Mouse (Mus musculus) spleen, adult 2 months (tissue): Measurements from ENCODE around the gene Slc44a1. TPM values are rescaled to one million over a fixed set of nuclear protein-coding genes. Genes with fewer than 3 reads are reported as not detected.

ENCODE experiments used
- DNase-seq, 2 experiments: peaks; one replicate each; pipeline versions ENCODE4 v3.0.0 to v3.0.0-alpha.2; 2012 to 2021; ENCODE audit warnings: low spot score in 2 of 2, low read depth in 1 of 2
- H3K27ac ChIP-seq: fragments of 200-500 bp; 2 replicates; pipeline ENCODE4 v1.5.1; 2012; ENCODE audit warnings: low read length, inconsistent platforms; ENCODE audit not compliant: insufficient read depth
- H3K27me3 ChIP-seq: fragments of 200-500 bp; 2 replicates; pipeline ENCODE4 v1.6.1; 2012; ENCODE audit warnings: mild to moderate bottlenecking, moderate library complexity, low read length, inconsistent platforms; ENCODE audit not compliant: control insufficient read depth, insufficient read depth
- H3K36me3 ChIP-seq: fragments of 200-500 bp; 2 replicates; pipeline ENCODE4 v1.6.1; 2012; ENCODE audit warnings: mild to moderate bottlenecking, low read length, inconsistent platforms; ENCODE audit not compliant: control insufficient read depth, insufficient read depth
- H3K4me1 ChIP-seq: fragments of 200-500 bp; 2 replicates; pipeline ENCODE4 v1.6.1; 2011; ENCODE audit warnings: inconsistent platforms; ENCODE audit not compliant: control insufficient read depth, insufficient read depth, insufficient read length
- H3K4me3 ChIP-seq: fragments of 200-500 bp; 2 replicates; pipeline ENCODE4 v1.5.1; 2011; ENCODE audit warnings: mild to moderate bottlenecking, inconsistent platforms; ENCODE audit not compliant: insufficient read depth, insufficient read length; ENCODE audit errors: extremely low read depth
- CTCF ChIP-seq: fragments of 200-500 bp; IDR thresholded peaks from 2 replicates; pipeline ENCODE4 v1.5.1; 2011; ENCODE audit warnings: mild to moderate bottlenecking, inconsistent platforms; ENCODE audit not compliant: insufficient read depth, insufficient read length, insufficient replicate concordance; ENCODE audit errors: extremely low read depth
- POLR2A ChIP-seq: fragments of 200-500 bp; IDR thresholded peaks from 2 replicates; pipeline ENCODE4 v1.6.1; 2011; ENCODE audit warnings: low read depth, low read length, inconsistent platforms
- WGBS: fragments of 180-500 bp; shearing (Covaris S2); methylation state at CpG from one replicate; pipeline ENCODE4 v1.1.7; 2018; 5-methylcytosine and 5-hydroxymethylcytosine counted together
- polyA plus RNA-seq: library from polyadenylated mRNA; depleted of rRNA; stranded (reverse); fragments of >200 nt; gene quantifications from 2 replicates; pipeline ENCODE4 v1.2.3, GENCODE M21; 2012

Gene Slc44a1
- polyA plus RNA-seq, 1 experiment, result 10.3 TPM

DNA sequence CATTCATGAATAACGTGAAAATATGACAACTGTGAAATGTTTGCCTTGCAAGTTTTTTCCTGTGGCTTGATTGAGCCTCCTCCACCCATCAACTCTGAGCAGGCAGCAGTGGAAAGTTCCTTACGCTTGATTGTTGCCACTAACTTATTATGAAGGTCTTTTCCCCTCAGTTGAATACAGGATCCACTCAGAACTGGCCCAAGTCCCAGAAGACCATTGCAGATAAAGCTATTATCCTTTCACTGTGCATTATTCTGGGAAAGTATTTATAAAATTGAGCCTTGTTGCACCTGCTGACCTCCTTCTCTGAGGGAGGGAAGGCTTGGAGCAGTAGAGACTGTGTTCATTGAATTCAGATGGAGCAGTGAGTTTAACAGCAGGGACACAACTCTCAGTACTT is 86.2 kb downstream of the Slc44a1 start:
- Histone ChIP-seq H3K27ac (no peak overlapping the region), H3K4me1 (no peaks in the 10 kb centered on the region), H3K27me3 (no peaks in the 10 kb centered on the region), H3K4me3 (no peak overlapping the region), H3K36me3 (no peaks in the 10 kb centered on the region; the same call in 1 of the 2 replicates)
- DNase-seq, result no peak
- 56% methylated on average over 2 of the region's 2 CpGs for WGBS
- TF ChIP-seq CTCF (no peak), POLR2A (no peak)

DNA sequence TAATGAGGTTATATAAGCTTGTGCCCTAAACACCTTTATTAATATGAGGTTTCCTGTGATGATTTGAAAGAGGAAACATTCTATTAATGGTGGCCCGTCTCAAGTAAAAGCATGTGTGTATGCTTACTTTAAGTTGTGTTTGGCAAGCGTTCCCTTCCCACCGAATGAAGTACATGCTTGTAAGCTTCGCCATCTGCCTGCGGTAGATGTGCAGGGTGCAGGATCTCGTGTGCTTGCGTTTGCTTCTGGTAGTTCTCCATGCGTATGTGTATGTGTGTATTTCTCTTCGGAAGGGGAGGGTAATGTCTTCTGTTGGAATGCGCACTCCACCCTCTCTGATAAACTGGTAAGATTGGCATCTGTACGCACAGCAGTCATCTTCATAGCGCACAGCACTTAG is 95.6 kb downstream of the Slc44a1 start:
- DNase-seq, result no peak
- no peak for TF ChIP-seq POLR2A
- TF ChIP-seq CTCF, result no peak
- no peaks in the 10 kb centered on the region for H3K27me3 ChIP-seq
- H3K36me3 ChIP-seq, result no peaks in the 10 kb centered on the region
- no peak overlapping the region for H3K27ac ChIP-seq
- 95% methylated on average over 12 of the region's 12 CpGs for WGBS
- H3K4me1 ChIP-seq, result no peaks in the 10 kb centered on the region
- no peak overlapping the region for H3K4me3 ChIP-seq

DNA sequence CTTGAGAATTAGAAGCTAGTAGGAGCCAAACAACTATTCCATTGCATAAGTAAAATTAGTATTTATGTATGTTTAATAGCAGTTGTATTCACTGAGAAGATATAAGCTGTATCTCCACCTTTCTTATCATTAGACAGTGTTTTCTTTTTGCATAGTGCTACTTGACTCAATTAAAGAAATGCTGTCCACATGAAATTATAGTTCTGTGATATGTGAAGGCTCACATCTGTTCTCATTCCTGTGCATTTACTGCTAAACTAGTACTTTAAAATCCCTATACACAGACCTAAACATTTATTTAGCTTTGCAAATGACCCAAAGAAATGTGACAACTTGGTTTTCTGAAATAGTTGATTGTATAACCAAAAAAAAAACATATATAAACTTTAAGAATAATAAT is 96.9 kb downstream of the Slc44a1 start:
- TF ChIP-seq CTCF, result no peak
- TF ChIP-seq POLR2A, result no peak
- H3K36me3 ChIP-seq, result no peaks in the 10 kb centered on the region; the same call in 1 of the 2 replicates
- H3K4me3 ChIP-seq, result no peak overlapping the region
- H3K27me3 ChIP-seq, result no peaks in the 10 kb centered on the region
- no peak for DNase-seq
- no peak overlapping the region for H3K27ac ChIP-seq
- H3K4me1 ChIP-seq, result no peaks in the 10 kb centered on the region

DNA sequence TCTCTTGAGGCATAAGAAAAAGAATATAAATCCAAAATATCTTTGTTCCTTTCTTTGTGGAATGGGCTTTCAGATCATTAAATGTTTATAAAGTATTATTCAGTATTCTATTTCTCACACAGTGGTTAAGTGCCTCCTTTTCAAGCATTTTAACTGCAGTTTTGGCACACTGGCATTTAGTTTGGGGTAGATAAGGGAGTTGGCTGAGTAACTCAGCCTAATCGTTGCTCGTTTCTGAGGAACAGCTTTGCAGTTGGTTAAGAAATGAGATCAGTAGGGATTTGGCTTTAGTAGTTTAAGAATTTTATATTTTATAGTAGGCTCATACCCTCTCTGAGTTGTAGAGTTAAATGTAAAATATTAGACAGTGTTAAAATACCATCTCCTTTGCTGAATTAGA is 97.3 kb downstream of the Slc44a1 start:
- no peak for DNase-seq
- TF ChIP-seq POLR2A (no peak), CTCF (no peak)
- WGBS, result 80% methylated on average over 2 of the region's 2 CpGs
- H3K27ac ChIP-seq, result no peak overlapping the region
- no peaks in the 10 kb centered on the region for H3K4me1 ChIP-seq
- no peak overlapping the region for H3K4me3 ChIP-seq
- H3K36me3 ChIP-seq, result no peaks in the 10 kb centered on the region; the same call in 1 of the 2 replicates
- no peaks in the 10 kb centered on the region for H3K27me3 ChIP-seq

DNA sequence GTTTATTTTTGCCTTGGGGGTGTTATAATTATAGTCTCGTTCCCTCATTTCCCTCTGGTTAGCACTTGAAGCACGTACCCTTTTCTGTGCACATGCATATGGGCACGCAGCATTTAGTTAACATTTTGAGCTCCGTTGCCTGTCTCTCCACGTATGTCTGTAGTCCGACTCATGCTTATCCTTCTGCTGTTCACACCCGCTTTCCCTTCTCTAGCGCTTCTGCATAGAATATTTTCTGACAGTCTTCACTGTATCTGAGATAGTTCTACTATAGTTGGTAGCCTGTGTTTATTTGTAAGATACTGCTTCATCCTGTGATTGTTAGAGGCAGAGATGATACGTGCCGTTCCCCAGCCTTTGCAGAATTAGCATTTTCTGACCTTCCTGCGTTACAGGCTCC is 98.4 kb downstream of the Slc44a1 start:
- no peak for DNase-seq
- Histone ChIP-seq H3K4me1 (no peaks in the 10 kb centered on the region), H3K4me3 (no peak overlapping the region), H3K36me3 (no peaks in the 10 kb centered on the region; the same call in 1 of the 2 replicates), H3K27ac (no peak overlapping the region), H3K27me3 (no peaks in the 10 kb centered on the region)
- TF ChIP-seq POLR2A (no peak), CTCF (no peak)
- WGBS, result 94% methylated on average over 11 of the region's 11 CpGs

DNA sequence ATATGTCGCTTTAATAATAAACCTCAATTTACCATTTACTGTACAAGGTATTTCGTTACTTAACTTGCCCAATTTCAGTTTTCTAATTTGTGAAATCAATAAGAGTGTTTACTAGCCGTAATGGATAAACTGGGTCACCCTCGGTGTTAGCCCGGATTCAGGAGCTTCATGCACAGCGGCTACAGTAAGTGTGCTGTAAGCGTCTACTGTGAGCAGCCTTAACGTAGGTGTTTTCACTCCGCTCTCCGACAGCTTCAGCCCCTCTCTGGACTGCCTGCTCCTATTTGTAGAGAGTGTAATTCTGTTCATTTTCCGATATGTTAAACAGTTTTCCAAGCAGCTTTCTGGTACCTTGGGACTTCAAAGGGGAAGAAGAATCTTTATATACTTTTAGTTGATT is 99.7 kb downstream of the Slc44a1 start:
- DNase-seq, result no peak
- no peak overlapping the region for H3K4me3 ChIP-seq
- no peaks in the 10 kb centered on the region; the same call in 1 of the 2 replicates for H3K36me3 ChIP-seq
- no peaks in the 10 kb centered on the region for H3K27me3 ChIP-seq
- no peak overlapping the region for H3K27ac ChIP-seq
- H3K4me1 ChIP-seq, result no peaks in the 10 kb centered on the region
- WGBS, result 95% methylated on average over 11 of the region's 11 CpGs
- TF ChIP-seq POLR2A (no peak), CTCF (no peak)

DNA sequence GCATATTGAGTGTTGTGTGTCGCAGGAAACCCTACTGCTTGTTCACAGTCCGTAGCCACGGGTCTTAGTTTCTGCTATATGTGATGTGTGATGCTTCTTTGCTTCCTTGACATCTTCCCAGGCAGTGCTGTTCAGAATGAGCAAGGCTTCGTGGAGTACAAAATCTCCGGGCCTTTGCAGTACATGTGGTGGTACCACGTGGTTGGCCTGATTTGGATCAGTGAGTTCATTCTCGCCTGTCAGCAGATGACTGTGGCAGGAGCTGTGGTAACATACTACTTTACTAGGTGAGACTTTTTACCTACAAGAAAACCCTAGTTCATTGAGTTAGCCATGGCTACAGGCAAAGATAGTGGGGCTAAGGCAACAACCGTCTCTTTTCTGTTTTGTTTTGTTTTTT is 103.2 kb downstream of the Slc44a1 start:
- TF ChIP-seq POLR2A (no peak), CTCF (no peak)
- Histone ChIP-seq H3K4me1 (no peaks in the 10 kb centered on the region), H3K36me3 (no peaks in the 10 kb centered on the region; the same call in 1 of the 2 replicates), H3K27ac (no peak overlapping the region), H3K27me3 (no peaks in the 10 kb centered on the region), H3K4me3 (no peak overlapping the region)
- no peak for DNase-seq
- 85% methylated on average over 8 of the region's 8 CpGs for WGBS
